Mouse (Mus musculus): ENCODE data around the gene Gart. TPM values are rescaled to one million over a fixed set of nuclear protein-coding genes. Genes with fewer than 3 reads are reported as not detected.

Gene Gart
- total and polyA plus RNA-seq, 3 experiments: 356 to 722 (median 517) TPM

DNA sequence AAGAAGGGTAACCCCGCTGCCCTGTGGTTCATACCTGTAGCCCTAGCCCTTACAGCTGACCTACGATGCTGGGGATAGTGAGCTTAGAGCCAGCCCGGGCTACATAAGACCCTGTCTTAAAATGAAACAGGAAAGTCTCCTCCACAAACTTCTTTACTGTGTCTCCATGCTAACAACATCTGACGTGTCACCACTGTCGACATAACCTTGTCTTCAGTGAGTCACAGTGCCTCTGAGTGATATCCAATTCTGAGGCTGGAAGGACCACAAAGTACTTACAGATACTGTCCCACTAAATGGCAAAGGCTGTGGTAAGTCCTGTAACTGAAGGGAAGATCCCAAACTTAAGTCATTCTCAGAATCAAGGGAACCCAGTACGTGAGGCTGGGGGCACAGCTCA lies 60.5 kb downstream of the Gart start:
- H3K79me2 ChIP-seq (replicated peaks; ENCODE audit: control insufficient read depth, extremely low read depth, insufficient read depth, poor library complexity, severe bottlenecking): no peaks in the 10 kb centered on the region
- TF ChIP-seq MYC (IDR thresholded peaks at IDR 0.05; ENCODE audit: low read depth, low read length) (no peak), SIN3A (IDR thresholded peaks at IDR 0.05; ENCODE audit: low read length) (no peak), ELF1 (IDR thresholded peaks at IDR 0.05; ENCODE audit: low read depth, low read length) (no peak), ZKSCAN1 (IDR thresholded peaks at IDR 0.05; ENCODE audit: borderline replicate concordance, low read depth, low read length) (no peak), CHD2 (IDR thresholded peaks at IDR 0.05; ENCODE audit: low read length) (no peak)
- no peak overlapping the region for H3K9ac ChIP-seq (ENCODE audit: insufficient read depth, low read depth)
- H3K27me3 ChIP-seq (replicated peaks): no peaks in the 10 kb centered on the region
- H3K4me1 ChIP-seq (ENCODE audit: control insufficient read depth in 1 of 2, insufficient read depth in 2 of 2): peaks cover 2 to 10% of the 10 kb centered on the region in 2 experiments; a peak in 3 of 4 replicates
- H3K36me3 ChIP-seq (replicated peaks in 1 of 2; ENCODE audit: control insufficient read depth in 1 of 2, insufficient read depth in 1 of 2, low read length in 1 of 2): peaks cover 3 to 38% of the 10 kb centered on the region in 2 experiments
- H3K9me3 ChIP-seq (replicated peaks; ENCODE audit: low read length): no peaks in the 10 kb centered on the region
- in situ Hi-C loops (cut with MboI; ENCODE audit: low pct_ligation_motif_present, low pct_unique_long_range_greater_than_20kb, low sequenced_read_pairs): no loop called here
- H3K4me3 ChIP-seq (replicated peaks in 1 of 3; ENCODE audit: low read depth in 2 of 3, low read length in 2 of 3, poor library complexity in 1 of 3): no peak overlapping the region
- H3K27ac ChIP-seq (ENCODE audit: insufficient read depth, low read depth): no peak overlapping the region
- dilution Hi-C loops (cut with MboI; ENCODE audit: extremely low pct_ligation_motif_present, extremely low pct_unique_long_range_greater_than_20kb, low sequenced_read_pairs): no loop called here
- H3K4me2 ChIP-seq (ENCODE audit: insufficient read depth, low read depth, poor library complexity, severe bottlenecking): no peak overlapping the region
- no peak for DNase-seq (ENCODE audit: extremely low read depth)

GRCm38 (mm10) chr16:91585617-91586016 lies 61.1 kb downstream of the Gart start:
- Histone ChIP-seq H3K27ac (ENCODE audit: insufficient read depth, low read depth) (no peak overlapping the region), H3K9ac (ENCODE audit: insufficient read depth, low read depth) (no peak overlapping the region), H3K27me3 (replicated peaks) (no peaks in the 10 kb centered on the region), H3K4me3 (replicated peaks in 1 of 3; ENCODE audit: low read depth in 2 of 3, low read length in 2 of 3, poor library complexity in 1 of 3) (no peak overlapping the region), H3K79me2 (replicated peaks; ENCODE audit: control insufficient read depth, extremely low read depth, insufficient read depth, poor library complexity, severe bottlenecking) (no peaks in the 10 kb centered on the region), H3K36me3 (replicated peaks in 1 of 2; ENCODE audit: control insufficient read depth in 1 of 2, insufficient read depth in 1 of 2, low read length in 1 of 2) (peaks cover 3 to 41% of the 10 kb centered on the region in 2 experiments), H3K4me2 (ENCODE audit: insufficient read depth, low read depth, poor library complexity, severe bottlenecking) (no peak overlapping the region), H3K9me3 (replicated peaks; ENCODE audit: low read length) (no peaks in the 10 kb centered on the region), H3K4me1 (ENCODE audit: control insufficient read depth in 1 of 2, insufficient read depth in 2 of 2) (peaks cover 2 to 10% of the 10 kb centered on the region in 2 experiments; a peak in 3 of 4 replicates)
- dilution Hi-C loops (cut with MboI; ENCODE audit: extremely low pct_ligation_motif_present, extremely low pct_unique_long_range_greater_than_20kb, low sequenced_read_pairs): no loop called here
- in situ Hi-C loops (cut with MboI; ENCODE audit: low pct_ligation_motif_present, low pct_unique_long_range_greater_than_20kb, low sequenced_read_pairs): no loop called here
- no peak for TF ChIP-seq ETS1 (conservative IDR thresholded peaks at IDR 0.05; ENCODE audit: low read depth, low read length)
- DNase-seq (ENCODE audit: extremely low read depth): no peak

DNA sequence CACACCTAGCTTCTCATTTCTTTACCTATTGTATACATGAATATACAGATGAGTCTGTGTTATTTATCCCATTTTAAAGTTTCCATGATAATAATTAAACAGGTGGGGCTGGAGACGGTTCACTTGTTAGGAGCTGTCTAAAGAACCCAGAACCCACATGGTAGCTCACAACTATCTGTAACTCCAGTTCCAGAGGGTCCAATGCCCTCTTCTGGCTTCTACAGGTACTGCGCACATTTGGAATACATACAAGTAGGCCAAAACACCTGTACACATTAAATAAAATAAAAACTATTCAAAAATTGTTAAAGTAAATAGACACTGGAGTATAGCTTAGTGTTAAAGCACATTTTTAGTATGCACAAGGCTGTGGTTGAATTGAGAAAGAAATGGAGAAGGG lies 64.4 kb downstream of the Gart start:
- H3K79me2 ChIP-seq (replicated peaks; ENCODE audit: control insufficient read depth, extremely low read depth, insufficient read depth, poor library complexity, severe bottlenecking): no peaks in the 10 kb centered on the region
- H3K4me1 ChIP-seq (ENCODE audit: control insufficient read depth in 1 of 2, insufficient read depth in 2 of 2): peaks cover 5 to 15% of the 10 kb centered on the region in 2 experiments; a peak in 3 of 4 replicates
- H3K9me3 ChIP-seq (replicated peaks; ENCODE audit: low read length): no peaks in the 10 kb centered on the region
- H3K36me3 ChIP-seq (replicated peaks in 1 of 2; ENCODE audit: control insufficient read depth in 1 of 2, insufficient read depth in 1 of 2, low read length in 1 of 2): peaks cover 7 to 48% of the 10 kb centered on the region in 2 experiments
- H3K4me2 ChIP-seq (ENCODE audit: insufficient read depth, low read depth, poor library complexity, severe bottlenecking): no peak overlapping the region
- H3K4me3 ChIP-seq (replicated peaks in 1 of 3; ENCODE audit: low read depth in 2 of 3, low read length in 2 of 3, poor library complexity in 1 of 3): no peak overlapping the region
- DNase-seq (ENCODE audit: extremely low read depth): peak; percentile 74
- no peak overlapping the region for H3K9ac ChIP-seq (ENCODE audit: insufficient read depth, low read depth)
- no peaks in the 10 kb centered on the region for H3K27me3 ChIP-seq (replicated peaks)
- in situ Hi-C loops (cut with MboI; ENCODE audit: low pct_ligation_motif_present, low pct_unique_long_range_greater_than_20kb, low sequenced_read_pairs): no loop called here
- H3K27ac ChIP-seq (ENCODE audit: insufficient read depth, low read depth): no peak overlapping the region
- dilution Hi-C loops (cut with MboI; ENCODE audit: extremely low pct_ligation_motif_present, extremely low pct_unique_long_range_greater_than_20kb, low sequenced_read_pairs): no loop called here
- TF ChIP-seq USF1 (IDR thresholded peaks at IDR 0.05; ENCODE audit: low read depth, low read length): no peak
- peak; percentile 50; the same call in 1 of the 2 replicates for TF ChIP-seq NELFE (IDR thresholded peaks at IDR 0.05; ENCODE audit: low read depth, low read length)
- no peak for TF ChIP-seq RCOR1 (conservative IDR thresholded peaks at IDR 0.05; ENCODE audit: low read depth, low read length)
- TF ChIP-seq EP300 (IDR thresholded peaks at IDR 0.05; ENCODE audit: low read length): no peak
- TF ChIP-seq CHD2 (IDR thresholded peaks at IDR 0.05; ENCODE audit: low read length): no peak
- peak; percentile 85 for TF ChIP-seq RAD21 (IDR thresholded peaks at IDR 0.05; ENCODE audit: low read depth, low read length)
- no peak for TF ChIP-seq TBP (conservative IDR thresholded peaks at IDR 0.05; ENCODE audit: low read depth, low read length)
- no peak for TF ChIP-seq MXI1 (IDR thresholded peaks at IDR 0.05; ENCODE audit: low read depth, low read length)
- no peak for TF ChIP-seq BHLHE40 (IDR thresholded peaks at IDR 0.05; ENCODE audit: low read depth, low read length)
- no peak for TF ChIP-seq E2F4 (IDR thresholded peaks at IDR 0.05; ENCODE audit: insufficient replicate concordance, low read depth, low read length)
- no peak for TF ChIP-seq USF2 (conservative IDR thresholded peaks at IDR 0.05; ENCODE audit: low read depth, low read length)
- TF ChIP-seq IRF4 (IDR thresholded peaks at IDR 0.05; ENCODE audit: low read depth, low read length): no peak
- TF ChIP-seq JUN (IDR thresholded peaks at IDR 0.05; ENCODE audit: insufficient read depth, low read depth, low read length): no peak
- no peak for TF ChIP-seq MAZ (IDR thresholded peaks at IDR 0.05; ENCODE audit: low read depth, low read length)
- TF ChIP-seq ETS1 (conservative IDR thresholded peaks at IDR 0.05; ENCODE audit: low read depth, low read length): no peak
- TF ChIP-seq POLR2A (IDR thresholded peaks at IDR 0.05; ENCODE audit: low read depth, low read length): no peak
- no peak for TF ChIP-seq MAX (IDR thresholded peaks at IDR 0.05; ENCODE audit: low read length)
- no peak for TF ChIP-seq ZMIZ1 (IDR thresholded peaks at IDR 0.05; ENCODE audit: low read depth, low read length)
- no peak for TF ChIP-seq SIN3A (IDR thresholded peaks at IDR 0.05; ENCODE audit: low read length)
- TF ChIP-seq CHD1 (IDR thresholded peaks at IDR 0.05; ENCODE audit: low read depth, low read length): no peak
- TF ChIP-seq KAT2A (IDR thresholded peaks at IDR 0.05; ENCODE audit: insufficient replicate concordance, low read length): no peak
- TF ChIP-seq JUND (conservative IDR thresholded peaks at IDR 0.05; ENCODE audit: low read depth, low read length): 0 out of 2 replicates have a peak, but pooled peaks have one; percentile 25
- TF ChIP-seq POLR2AphosphoS2 (IDR thresholded peaks at IDR 0.05; ENCODE audit: low read depth, low read length): no peak
- no peak for TF ChIP-seq MEF2A (IDR thresholded peaks at IDR 0.05; ENCODE audit: borderline replicate concordance, low read depth, low read length)
